Mouse (Mus musculus): ENCODE measurements at regions not wholly inside any gene's neighbourhood (a gene's known extent, or its start where the extent isn't known, plus 50 kb on each side); places are given as distances from the start of the nearest gene placed in this dataset.

GRCm38 (mm10) chr1:22206935-22207334 is 245.2 kb upstream of the Kcnq5 start:
- TF ChIP-seq CTCF (IDR thresholded peaks at IDR 0.05; ENCODE audit: low read depth) (no peak), EP300 (IDR thresholded peaks at IDR 0.05; ENCODE audit: low read depth) (no peak)
